Mouse (Mus musculus) left cerebral cortex, adult 2 months (tissue): ENCODE measurements around the gene Fam189b. TPM values are rescaled to one million over a fixed set of nuclear protein-coding genes. Genes with fewer than 3 reads are reported as not detected.

Experiments used
- DNase-seq, 2 experiments: peaks; one replicate each; pipeline ENCODE4 v3.0.0; 2021 to 2022; ENCODE audit warnings: low spot score in 2 of 2, mixed read lengths in 1 of 2; ENCODE audit errors: extremely low spot score in 1 of 2
- H3K27ac ChIP-seq: fragments of 200-600 bp; 2 replicates; pipeline ENCODE4 v1.8.1; 2022
- H3K4me3 ChIP-seq: fragments of 200-600 bp; 2 replicates; pipeline ENCODE4 v1.8.1; 2022
- CTCF ChIP-seq: fragments of 200-600 bp; IDR thresholded peaks from 2 replicates; pipeline ENCODE4 v1.8.1; 2022; ENCODE audit warnings: antibody characterized with exemption, mild to moderate bottlenecking, moderate library complexity
- intact Hi-C: fragments of 180-260 bp; cut with DNase I; formaldehyde crosslinking; loops from one replicate; pipeline ENCODE4 v1.15.1; 2025
- total RNA-seq, 2 experiments: library from RNA; stranded (reverse); gene quantifications; 2 replicates each; pipeline ENCODE4 v1.2.3; 2021

Fam189b gene
- total RNA-seq, 2 experiments from 2014 or later, result 56.9 to 60.4 TPM

- Histone ChIP-seq H3K4me3 (peak overlapping the region; percentile 53), H3K27ac (peak overlapping the region; percentile 74)
- peak in 1 of 2 experiments; percentile 27 for DNase-seq
- intact Hi-C loops, result no loop called here
- no peak for TF ChIP-seq CTCF
These were observed 43.0 kb downstream of the Fam189b start for GRCm38 (mm10) chr3:89225918-89226317.

- peak overlapping the region; percentile 53 for H3K4me3 ChIP-seq
- peak in 1 of 2 experiments; percentile 9 for DNase-seq
- intact Hi-C loops, result no loop called here
- no peak for TF ChIP-seq CTCF
- H3K27ac ChIP-seq, result peak overlapping the region; percentile 74
These were observed 43.4 kb downstream of the Fam189b start for GRCm38 (mm10) chr3:89226361-89226760.

GRCm38 (mm10) chr3:89226900-89227299 lies 44.0 kb downstream of the Fam189b start, which contains the start of gene Mtx1:
Gene Mtx1, minus strand, starts transcription at chr3:89227088.
- Histone ChIP-seq H3K4me3 (peak within 1 kb of the TSS; percentile 53), H3K27ac (peak within 1 kb of the TSS; percentile 82)
- peak in 1 of 2 experiments; percentile 20 for DNase-seq
- no peak for TF ChIP-seq CTCF
- intact Hi-C loops, result no loop called here

- Histone ChIP-seq H3K4me3 (peak overlapping the region; percentile 53), H3K27ac (peak overlapping the region; percentile 82)
- TF ChIP-seq CTCF, result no peak
- peak; percentile 88 to 92 for DNase-seq
- intact Hi-C loops, result loop anchor here (2.0 kb wide), 1 partner anchor 15 kb away; no protein-coding TSS in a partner anchor
These were observed 44.6 kb downstream of the Fam189b start for GRCm38 (mm10) chr3:89227307-89228179.

GRCm38 (mm10) chr3:89228180-89228549 lies 45.2 kb downstream of the Fam189b start:
- intact Hi-C loops, result loop anchor here (2.0 kb wide), 1 partner anchor 15 kb away; no protein-coding TSS in a partner anchor
- peak; percentile 97 for TF ChIP-seq CTCF
- H3K27ac ChIP-seq, result 0 out of 2 replicates have a peak overlapping the region, but pooled peaks have one; percentile 65
- peak overlapping the region; percentile 53 for H3K4me3 ChIP-seq
- DNase-seq, result peak; percentile 81 to 91

- TF ChIP-seq CTCF, result no peak
- H3K4me3 ChIP-seq, result peak within 1 kb of the TSS; percentile 53
- DNase-seq, result peak in 1 of 2 experiments; percentile 9
- H3K27ac ChIP-seq, result peak within 1 kb of the TSS; percentile 82
- intact Hi-C loops, result loop anchor here (2.0 kb wide), 1 partner anchor 14 kb away; no protein-coding TSS in a partner anchor
These were observed 45.9 kb downstream of the Fam189b start, which contains the start of gene Muc1 for GRCm38 (mm10) chr3:89228836-89229235. Gene Muc1, plus strand, starts transcription at chr3:89229057.

GRCm38 (mm10) chr3:89229276-89229675 lies 46.3 kb downstream of the Fam189b start:
- DNase-seq, result no peak
- intact Hi-C loops, result loop anchor here (2.0 kb wide), 1 partner anchor 14 kb away; no protein-coding TSS in a partner anchor
- Histone ChIP-seq H3K4me3 (no peak overlapping the region), H3K27ac (no peak overlapping the region)
- TF ChIP-seq CTCF, result no peak

GRCm38 (mm10) chr3:89230561-89230960 lies 47.6 kb downstream of the Fam189b start:
- no peak for TF ChIP-seq CTCF
- intact Hi-C loops, result no loop called here
- no peak for DNase-seq
- H3K4me3 ChIP-seq, result no peak overlapping the region
- no peak overlapping the region for H3K27ac ChIP-seq

- Histone ChIP-seq H3K4me3 (no peak overlapping the region), H3K27ac (no peak overlapping the region)
- intact Hi-C loops, result no loop called here
- no peak for TF ChIP-seq CTCF
- no peak for DNase-seq
These were observed 48.4 kb downstream of the Fam189b start for GRCm38 (mm10) chr3:89231345-89231744.

- TF ChIP-seq CTCF, result no peak
- no peak for DNase-seq
- intact Hi-C loops, result no loop called here
- H3K4me3 ChIP-seq, result no peak overlapping the region
- H3K27ac ChIP-seq, result no peak overlapping the region
These were observed 48.9 kb downstream of the Fam189b start for GRCm38 (mm10) chr3:89231772-89232275.

- intact Hi-C loops, result no loop called here
- no peak for TF ChIP-seq CTCF
- Histone ChIP-seq H3K27ac (no peak overlapping the region), H3K4me3 (no peak overlapping the region)
- DNase-seq, result no peak
These were observed 49.7 kb downstream of the Fam189b start for GRCm38 (mm10) chr3:89232614-89233013.

GRCm38 (mm10) chr3:89233562-89234110 lies 50.7 kb downstream of the Fam189b start:
- intact Hi-C loops, result no loop called here
- DNase-seq, result no peak

More at GRCm38 (mm10) chr3:89233562-89234110, 50.7 kb downstream of the Fam189b start:
- TF ChIP-seq CTCF, result no peak
- Histone ChIP-seq H3K27ac (no peak overlapping the region), H3K4me3 (no peak overlapping the region)
